Mouse (Mus musculus) testis, postnatal 10 days (tissue): ENCODE measurements around the gene Pafah1b1.

Experiments used
- DNase-seq: peaks from one replicate; pipeline ENCODE4 v3.0.0; 2021; ENCODE audit warnings: low spot score

The Pafah1b1 gene

DNA sequence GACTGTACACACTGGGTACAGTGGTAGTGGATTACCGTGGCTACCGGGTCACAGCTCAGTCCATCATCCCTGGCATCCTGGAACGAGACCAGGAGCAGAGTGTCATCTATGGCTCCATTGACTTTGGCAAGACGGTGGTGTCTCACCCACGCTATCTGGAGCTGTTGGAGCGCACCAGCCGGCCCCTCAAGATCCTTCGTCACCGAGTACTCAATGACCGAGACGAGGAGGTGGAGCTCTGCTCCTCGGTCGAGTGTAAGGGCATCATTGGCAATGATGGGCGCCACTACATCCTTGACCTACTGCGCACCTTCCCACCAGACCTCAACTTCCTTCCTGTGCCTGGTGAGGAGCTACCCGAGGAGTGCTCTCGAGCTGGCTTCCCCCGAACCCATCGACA, 62.8 kb downstream of the Pafah1b1 start:
- DNase-seq = peak; percentile 31

DNA sequence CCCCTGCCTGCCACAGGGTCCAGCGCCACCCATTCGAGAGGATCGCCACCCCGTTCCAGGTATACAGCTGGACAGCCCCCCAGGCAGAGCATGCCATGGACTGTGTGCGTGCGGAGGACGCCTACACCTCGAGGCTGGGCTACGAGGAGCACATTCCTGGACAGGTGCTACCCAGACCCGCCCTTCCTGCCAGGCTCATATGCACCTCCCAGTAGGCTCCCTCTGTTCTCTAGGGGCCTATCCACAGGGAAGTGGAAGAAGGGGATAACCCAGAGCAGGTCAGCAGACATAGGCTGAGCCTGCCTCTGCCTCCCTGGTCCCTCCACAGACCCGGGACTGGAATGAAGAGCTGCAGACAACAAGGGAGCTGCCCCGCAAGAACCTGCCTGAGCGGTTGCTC, 64.1 kb downstream of the Pafah1b1 start:
- DNase-seq = no peak

DNA sequence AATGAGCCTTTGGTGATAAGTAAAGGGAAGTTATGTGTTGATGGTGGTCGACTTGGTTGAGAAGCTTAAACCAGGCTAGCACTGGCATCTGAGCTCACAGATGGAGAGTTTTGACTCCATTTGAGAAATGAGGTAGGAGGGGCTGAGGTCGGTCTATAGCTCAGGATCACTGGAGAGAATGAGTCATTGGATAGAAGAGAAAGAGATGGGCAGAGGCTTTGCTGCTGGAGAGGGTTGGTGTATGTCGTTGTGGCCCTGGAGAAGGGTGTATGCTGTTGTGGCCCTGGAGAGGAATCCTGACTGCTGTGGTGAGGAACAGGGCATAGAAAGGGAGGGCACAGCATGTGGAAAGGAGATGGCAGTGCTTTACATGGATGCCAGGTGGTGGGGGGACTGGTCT, 68.5 kb downstream of the Pafah1b1 start:
- DNase-seq = no peak

DNA sequence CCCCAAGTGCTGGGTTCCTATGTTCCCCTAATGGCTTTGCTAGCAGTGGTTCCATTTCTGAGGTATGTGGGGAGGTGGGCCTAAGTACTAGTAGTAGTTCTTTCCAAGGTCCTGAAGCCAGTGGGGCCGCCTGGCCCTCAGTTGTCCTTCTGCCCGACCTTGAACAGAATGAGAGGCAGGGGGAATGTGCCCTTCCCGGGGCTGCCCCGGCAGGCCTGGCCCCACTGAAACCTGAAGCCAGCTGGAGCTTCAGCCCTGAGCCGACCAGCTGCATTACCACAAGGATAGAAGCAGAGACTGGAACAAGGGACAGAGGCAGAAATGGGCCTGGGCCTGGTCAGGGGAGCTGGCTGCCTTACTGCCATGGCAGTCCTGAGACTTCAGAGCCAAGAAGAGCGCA, 71.1 kb downstream of the Pafah1b1 start:
- DNase-seq = no peak

DNA sequence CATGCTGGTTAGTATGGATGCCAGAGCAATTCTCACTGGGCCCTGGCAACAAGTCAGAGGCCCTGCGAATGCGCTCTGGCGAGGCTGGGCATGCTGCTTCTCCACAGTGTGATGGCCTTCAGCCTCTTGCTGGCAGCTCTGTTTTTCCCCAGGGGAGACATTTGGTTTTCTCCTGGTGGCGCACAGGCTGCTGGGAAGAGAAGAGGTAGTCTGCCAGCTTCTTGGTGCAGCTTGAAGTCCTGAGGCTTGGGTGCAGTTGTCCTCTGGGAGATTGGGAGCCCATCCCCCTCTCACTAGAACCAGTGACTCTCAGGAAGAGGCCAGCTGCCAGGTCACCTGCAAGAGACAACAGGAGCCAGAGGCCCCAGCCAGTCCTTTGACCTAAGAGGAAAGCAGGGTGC, 71.7 kb downstream of the Pafah1b1 start:
- DNase-seq = no peak

DNA sequence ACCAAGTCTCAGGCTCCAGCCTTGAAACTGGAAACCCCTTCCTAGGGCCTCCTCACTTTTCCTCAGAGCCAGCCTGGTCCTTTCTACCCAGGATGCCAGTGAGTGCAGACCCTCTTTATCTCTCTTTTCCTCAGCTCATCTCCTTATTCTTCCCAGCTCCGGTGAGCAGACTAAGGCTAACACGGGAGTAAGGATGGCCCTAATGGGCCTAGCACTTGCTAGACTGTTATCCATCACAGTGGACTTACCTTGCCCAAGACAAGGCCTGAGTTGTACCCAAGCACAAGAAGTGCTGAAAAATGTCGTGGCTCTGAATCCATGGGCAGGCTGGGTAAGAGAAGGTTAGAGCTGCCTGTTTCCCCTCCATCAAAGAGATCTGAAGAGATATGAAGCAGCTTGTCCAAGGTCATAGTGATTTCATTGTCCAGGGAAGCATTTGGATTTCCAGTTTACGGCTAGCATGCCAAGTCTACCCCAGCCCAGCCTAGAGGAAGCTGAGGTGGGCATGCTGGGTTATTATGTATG, 73.8 kb downstream of the Pafah1b1 start:
- no peak for DNase-seq

DNA sequence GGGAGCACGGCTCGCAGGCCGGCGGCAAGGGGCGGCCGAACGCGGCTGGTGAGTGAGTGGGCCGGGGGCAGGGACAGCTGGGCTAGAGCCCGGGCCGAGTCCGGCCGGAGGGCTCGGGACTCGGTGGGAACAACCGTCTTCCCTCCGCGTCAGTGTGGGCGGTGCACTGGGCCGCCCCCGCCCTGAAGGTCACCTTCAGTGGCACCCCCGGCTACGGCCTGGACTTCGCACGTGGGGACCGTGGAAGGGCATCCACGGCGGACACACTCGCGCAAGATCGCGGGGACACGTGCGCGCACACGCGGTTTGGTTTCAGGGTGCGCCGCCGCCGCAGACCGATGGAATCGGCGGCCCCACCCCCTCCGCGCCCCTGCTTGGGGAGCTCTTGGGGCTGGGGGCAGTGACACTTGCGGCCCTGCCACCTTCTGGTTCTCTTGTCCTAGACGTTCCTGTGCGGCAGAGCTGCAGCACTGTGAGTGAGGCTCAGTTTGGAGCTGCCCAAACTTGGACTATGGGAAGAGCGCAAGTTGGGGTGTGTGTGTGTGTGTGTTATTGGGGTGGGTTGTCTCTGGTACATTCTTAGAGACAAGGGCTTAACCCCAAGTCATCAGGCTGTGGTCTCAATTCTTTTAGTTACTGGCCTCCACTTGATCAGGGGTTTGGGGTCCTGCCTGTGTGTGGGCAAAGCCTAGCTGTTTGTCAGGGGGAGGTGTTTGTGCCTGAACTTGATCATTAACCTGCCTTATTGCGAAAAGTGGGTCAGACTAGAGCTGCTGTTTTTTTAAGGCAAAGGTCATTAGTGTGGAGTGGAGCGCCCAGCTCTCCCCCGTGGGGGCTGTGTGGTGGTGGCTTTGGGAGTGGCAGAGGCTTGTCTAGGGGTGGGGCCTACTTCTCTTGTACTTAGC, 74.6 kb downstream of the Pafah1b1 start:
- DNase-seq = peak; percentile 69

DNA sequence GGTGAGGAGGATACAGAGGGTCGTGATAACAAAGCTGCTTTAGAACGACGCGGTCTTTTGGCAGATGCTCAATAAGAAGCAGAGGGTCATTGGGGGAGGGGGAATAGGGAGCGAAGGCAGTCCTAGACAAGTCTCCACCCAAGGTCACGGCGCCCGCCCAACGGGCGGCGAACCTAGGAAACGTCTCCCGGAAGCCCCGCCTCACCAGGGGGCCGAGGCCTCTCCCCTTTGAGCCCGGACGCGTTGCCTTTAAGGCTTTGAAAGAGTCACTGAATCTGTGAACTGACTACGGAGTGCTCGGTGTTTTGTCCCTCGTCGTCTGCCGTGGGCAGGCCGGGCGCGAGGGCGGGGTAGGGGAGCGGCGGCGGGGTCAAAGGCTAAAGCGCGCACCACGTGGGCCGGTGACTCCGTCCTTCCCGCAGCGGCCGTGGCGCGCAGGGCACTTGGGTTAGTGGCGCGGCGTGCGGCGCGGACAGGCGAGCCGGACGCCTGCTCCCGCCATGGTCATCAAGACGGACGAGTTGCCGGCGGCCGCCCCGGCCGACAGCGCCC, 75.3 kb downstream of the Pafah1b1 start, which contains the start of gene Cluh:
TSS of gene Cluh (plus strand) at position 401 of the 552 bp plus-strand sequence.
- DNase-seq = peak; percentile 98

DNA sequence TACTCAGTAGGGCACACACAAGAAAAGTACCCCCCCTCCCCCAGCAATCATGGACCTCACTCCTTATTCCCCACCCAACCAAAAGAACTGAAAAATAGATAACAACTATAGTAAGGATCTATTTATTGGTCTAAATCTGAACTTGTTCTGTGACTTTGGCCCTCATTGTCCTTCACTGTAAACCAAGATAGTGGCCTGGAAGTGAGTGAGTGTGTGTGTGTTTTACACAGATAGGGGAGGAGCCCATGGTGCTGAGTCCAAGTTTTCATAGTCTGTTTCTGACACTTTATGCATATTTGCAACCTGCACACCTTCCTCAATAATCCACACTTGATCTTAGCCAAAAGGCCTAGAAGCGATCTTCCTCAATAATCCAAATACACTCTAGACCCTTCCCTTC, 75.8 kb downstream of the Pafah1b1 start:
- no peak for DNase-seq

DNA sequence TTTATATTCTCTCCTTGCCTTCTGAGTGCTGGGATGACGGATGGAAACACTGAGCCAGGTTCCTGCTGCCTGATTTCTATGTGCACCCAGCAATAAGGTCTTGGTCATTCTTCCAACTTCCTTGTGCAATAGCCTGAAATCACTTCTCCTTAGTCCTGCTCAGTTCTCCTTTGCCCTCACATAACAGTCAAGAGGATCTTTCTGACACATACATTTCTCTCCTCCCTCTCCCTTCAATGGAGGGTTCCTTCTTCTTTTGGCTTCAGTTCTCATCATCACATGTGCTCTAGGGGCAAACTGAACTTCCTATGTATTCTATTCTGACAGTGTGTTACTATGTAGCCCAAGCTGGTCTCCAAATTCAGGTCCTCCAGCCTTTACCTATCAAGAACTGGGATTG, 76.5 kb downstream of the Pafah1b1 start:
- DNase-seq = no peak

DNA sequence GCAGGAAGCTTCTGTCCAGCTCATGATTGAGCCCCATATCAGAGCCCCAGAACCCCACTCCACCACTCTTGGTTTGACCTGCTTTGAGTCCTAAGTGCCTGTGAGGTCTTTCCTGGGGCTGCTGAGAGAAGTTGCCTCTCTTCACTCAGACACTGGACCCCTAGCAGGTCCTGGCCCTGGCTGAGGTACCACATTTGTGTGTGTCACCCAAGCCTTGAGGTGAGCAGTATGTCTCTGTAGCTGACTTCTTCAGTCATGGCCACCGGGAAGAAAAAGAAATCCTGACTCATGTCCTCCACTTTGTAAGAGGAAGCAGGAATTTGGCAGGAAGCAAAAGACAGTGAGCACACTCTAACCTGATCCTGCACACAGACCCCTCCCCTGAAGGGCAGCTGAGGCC, 84.8 kb downstream of the Pafah1b1 start:
- no peak for DNase-seq

DNA sequence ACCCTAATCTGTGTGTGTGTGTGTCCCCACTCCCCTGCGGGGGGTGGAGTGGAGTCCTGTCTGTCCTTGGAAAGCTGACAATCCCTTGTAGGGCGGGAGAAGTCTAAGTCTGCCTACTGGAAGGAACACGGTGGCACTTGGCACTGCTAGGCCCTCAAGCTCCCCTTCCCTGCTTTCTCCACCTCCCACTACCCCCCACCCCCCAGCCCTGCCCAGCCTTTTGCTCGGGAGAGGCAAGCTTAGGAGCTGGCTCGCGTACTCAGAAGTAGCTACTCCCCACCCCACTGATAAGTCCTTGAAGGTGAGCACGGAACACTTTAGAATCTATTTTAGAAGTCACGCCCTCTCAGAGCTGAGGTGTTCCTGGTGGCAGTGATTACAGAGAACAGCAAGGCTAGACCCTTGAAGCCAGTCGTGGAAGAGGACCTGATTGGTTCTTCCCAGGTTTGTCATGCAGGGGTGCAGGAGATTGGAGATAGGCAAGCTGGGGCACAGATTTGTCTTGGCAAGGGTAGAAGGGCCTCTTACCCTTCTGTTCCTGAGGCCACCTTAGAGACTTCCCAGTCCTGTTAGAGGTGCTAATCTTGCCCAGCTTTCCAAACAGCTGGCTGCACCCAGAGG, 85.6 kb downstream of the Pafah1b1 start:
- DNase-seq = no peak

DNA sequence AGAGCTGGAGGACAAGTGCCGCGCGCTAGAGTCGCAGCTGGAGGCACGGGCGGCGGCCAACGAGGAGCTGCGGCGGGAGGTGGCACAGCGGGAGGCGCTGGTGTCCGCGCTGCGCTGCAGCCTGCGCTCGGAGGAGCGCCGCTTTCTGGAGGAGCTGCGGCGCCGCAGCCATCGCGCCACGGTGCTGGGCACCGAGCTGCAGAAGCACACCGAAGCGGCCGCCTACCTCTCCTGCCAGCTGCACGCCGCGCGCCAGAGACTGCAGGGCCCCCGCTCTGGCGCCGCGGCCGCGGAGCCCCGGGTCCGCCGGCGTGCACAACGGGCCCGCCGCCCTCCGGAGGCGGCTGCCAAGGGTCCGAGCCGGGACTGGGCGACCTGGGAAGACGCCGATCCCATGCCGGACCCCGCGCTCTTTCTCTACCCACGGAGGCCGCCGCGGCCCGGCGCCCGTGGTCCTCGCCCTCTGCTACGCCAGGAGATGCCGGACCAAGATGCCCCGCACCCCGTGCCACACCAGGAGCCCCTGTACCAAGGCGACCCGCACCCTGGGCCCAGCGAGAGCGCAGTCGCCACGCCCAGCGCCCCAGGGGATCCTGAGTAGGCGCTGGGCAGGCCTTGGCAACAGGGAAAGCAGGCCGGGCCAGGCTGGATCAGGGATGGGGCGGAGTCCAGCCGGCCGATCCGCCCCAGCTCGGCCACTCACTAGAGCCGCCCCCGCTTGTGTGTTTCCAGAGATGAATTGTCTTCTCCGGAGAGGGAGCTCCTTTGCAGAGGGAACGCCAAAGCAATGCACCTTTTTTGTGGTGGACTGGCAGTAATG, 86.3 kb downstream of the Pafah1b1 start:
- peak; percentile 85 for DNase-seq

DNA sequence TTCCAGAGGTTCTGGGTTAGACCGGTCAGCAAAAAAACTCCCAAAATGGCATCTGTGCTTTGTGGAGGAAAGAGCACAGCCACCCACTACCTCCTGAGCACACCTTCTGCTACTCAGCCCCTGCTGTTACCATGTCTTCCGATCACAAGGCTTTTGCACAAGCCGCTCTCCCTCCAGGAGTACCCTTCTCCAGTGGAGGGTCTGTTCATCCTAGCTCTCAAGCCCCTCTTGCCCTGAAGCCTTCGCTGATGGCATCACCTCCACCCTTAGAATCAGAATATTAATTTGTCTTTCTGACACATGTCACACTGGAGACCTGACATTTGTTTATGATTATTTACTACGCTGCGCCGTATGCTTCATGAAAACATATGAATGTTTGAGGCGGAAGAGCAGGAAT, 87.0 kb downstream of the Pafah1b1 start:
- DNase-seq = no peak

DNA sequence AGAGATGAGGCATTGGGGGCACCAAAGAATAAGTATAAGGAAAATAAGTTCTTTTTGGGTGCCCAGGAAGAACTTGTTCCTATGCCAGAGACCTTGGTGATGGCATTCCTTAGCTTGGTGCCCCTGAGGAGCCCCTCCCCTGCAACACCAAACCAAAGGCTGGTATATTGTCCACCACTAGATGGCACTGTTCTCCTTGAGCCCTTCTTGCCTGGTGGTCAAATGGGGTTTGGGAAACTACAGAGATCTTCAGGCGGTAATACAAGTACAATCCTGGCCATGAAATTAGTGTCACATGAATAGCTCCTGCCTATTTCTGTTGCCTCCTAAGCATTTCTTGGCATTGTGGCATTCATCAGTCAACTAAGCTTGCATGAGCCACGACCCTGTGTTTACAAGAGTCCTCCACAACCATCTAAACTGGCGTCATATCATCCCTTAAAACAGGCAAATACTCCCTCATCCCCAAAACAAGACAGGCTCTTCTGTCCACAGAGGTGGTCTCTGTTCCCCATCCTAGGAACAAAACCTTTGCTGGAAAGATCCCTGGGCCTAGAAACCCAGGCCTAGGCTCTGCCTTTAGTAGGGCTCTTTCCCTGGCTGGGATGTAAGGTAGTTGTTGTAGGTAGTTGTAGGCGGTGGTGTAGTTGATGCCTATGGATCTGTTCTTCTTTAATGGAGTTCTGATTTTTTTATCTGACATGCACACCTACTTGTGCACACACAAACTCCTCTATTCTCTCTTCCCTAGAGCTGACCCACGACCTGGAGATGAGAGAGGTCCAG, 89.8 kb downstream of the Pafah1b1 start:
- peak; percentile 68 for DNase-seq

DNA sequence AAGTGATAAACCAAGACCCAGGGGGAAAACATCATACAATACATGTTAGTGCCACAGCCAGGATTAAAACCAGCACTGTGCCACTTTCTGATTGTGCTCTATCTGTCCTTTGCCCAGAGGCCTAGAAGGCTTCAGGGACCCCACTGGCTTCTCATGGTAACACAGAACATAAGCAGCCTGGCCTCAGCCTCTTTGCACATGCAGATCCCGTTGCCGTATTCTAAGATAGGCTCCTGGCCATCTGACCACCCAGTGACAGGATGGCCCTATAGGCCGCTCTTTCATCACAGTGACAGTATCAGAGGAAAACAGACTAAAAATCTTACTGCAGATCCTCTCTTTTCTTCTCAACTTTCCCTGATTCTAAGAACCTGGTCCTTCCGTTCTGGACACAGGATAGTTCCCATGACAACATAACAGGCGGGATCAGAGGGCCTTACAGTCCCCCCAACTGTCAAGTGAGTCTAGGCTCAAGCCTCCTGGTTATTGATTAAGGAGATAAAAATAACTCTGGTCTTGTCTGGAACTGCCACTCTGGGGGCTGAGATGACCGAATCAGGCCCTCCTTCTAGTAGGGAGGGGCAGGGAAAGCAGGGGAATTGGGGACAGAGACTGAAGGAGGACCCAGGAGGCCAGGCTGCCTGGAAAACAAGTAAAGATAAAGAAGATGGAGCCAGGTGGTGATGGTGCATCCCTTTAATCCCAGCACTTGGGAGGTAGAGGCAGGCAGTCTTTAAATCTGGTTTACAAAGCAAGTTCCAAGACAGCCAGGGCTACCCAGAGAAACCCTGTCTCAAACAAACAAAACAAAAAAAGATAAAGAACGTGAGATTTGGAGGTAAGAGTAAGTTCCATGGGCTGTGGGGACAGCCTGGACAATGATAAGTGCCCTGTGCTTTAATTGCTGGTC, 92.3 kb downstream of the Pafah1b1 start:
- no peak for DNase-seq

DNA sequence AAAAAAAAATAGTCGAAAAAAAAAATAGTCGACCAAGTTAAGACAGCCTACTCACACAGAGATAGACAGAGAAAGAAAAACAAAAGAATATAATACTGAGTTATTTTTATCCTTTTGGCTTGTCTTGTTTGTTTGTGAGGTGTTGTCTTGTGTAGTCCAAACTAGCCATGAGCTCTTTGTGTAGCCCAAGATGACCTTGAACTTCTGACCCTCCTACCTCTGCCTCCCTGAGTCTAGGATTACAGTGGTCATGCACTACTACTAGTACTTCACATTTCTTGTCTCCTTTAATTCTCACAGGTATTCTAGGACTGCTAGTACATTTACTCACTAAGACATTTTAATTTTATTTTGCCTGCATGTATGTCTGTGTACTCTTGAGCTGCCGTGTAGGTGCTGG, 97.0 kb downstream of the Pafah1b1 start:
- DNase-seq = no peak

DNA sequence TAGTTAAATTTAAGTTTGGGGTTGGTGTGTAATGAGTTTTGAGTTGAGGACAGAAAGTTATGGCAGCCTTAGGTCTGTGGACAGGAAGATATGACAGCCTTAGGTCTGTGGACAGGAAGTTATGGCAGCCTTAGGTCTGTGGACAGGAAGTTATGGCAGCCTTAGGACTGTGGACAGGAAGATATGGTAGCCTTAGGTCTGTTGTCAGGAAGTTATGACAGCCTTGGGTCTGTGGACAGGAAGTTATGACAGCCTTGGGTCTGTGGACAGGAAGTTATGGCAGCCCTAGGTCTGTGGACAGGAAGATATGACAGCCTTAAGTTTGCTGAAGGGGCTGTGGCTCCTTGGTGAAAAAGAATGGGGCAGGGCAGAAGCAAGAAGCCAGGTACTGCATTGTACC, 99.1 kb downstream of the Pafah1b1 start:
- DNase-seq = no peak
